ENCODE assay signal across 8 mouse cellular contexts in genomic region chr13:23581408-23582218, GRCm38 (mm10). TPM values are rescaled to one million over a fixed set of nuclear protein-coding genes. Genes with fewer than 3 reads are reported as not detected.
DNase-seq lines count a peak whose midpoint lies in the region; ATAC-seq and TF ChIP-seq lines count a peak whose summit lies in the region.

Gene Hist1h4d (plus strand): TSS chr13:23581598.

- no peaks in the 10 kb centered on the region for H3K9me3 ChIP-seq in MEL (replicated peaks; ENCODE audit: insufficient read depth, low read length)
- no peaks in the 10 kb centered on the region for H3K9me3 ChIP-seq in lung, postnatal 0 days (ENCODE audit: low read length)

- H3K9ac ChIP-seq in MEL (ENCODE audit: control insufficient read depth, low read depth, low read length, poor library complexity, severe bottlenecking): peak within 1 kb of the TSS; percentile 80
- peak within 1 kb of the TSS; percentile 52 for H3K9ac ChIP-seq in lung, postnatal 0 days (replicated peaks; ENCODE audit: low read depth)

- TF ChIP-seq CTCF in MEL (IDR thresholded peaks at IDR 0.05 in 2 of 3, conservative IDR thresholded peaks at IDR 0.05 in 1 of 3; ENCODE audit: control insufficient read depth in 1 of 3, insufficient read depth in 1 of 3, low read depth in 2 of 3, low read length in 3 of 3, poor library complexity in 1 of 3, severe bottlenecking in 1 of 3): no peak
- no peak for TF ChIP-seq CTCF in lung, postnatal 0 days (IDR thresholded peaks at IDR 0.05)

- peak; percentile 81 to 83 for ATAC-seq in hematopoietic stem cell, adult 5-6 weeks (replicated peaks in 1 of 2; ENCODE audit: insufficient read depth in 1 of 2, low FRiP score in 2 of 2, low TSS enrichment in 1 of 2, low read depth in 1 of 2, poor library complexity in 2 of 2, severe bottlenecking in 2 of 2)
- peak; percentile 87 for ATAC-seq in lung, postnatal 0 days

- WGBS in lung, postnatal 0 days: under 1% methylated on average over 39 of the region's 43 CpGs

- H3K36me3 ChIP-seq in MEL (ENCODE audit: control insufficient read depth in 1 of 2, insufficient read depth in 2 of 2, low read length in 2 of 2): peaks cover 0 to 47% of the 10 kb centered on the region in 2 experiments; a peak in 2 of 4 replicates
- no peaks in the 10 kb centered on the region for H3K36me3 ChIP-seq in lung, postnatal 0 days (ENCODE audit: insufficient read depth, low read length)

- no peaks in the 10 kb centered on the region for H3K27me3 ChIP-seq in MEL (ENCODE audit: control insufficient read depth in 1 of 2, insufficient read depth in 2 of 2, low read length in 2 of 2)
- H3K27me3 ChIP-seq in lung, postnatal 0 days (replicated peaks; ENCODE audit: insufficient read depth, low read length): no peaks in the 10 kb centered on the region

- peak; percentile 99 to 100 for TF ChIP-seq POLR2A in MEL (IDR thresholded peaks at IDR 0.05; ENCODE audit: control insufficient read depth in 1 of 2, insufficient read depth in 1 of 2, low read depth in 1 of 2, low read length in 2 of 2, poor library complexity in 1 of 2)

- H3K4me3 ChIP-seq in MEL (ENCODE audit: control insufficient read depth in 1 of 2, insufficient read depth in 1 of 2, low read depth in 2 of 2, low read length in 2 of 2): peak within 1 kb of the TSS in 1 of 2 experiments; percentile 21; a peak in 1 of 4 replicates
- H3K4me3 ChIP-seq in lung, postnatal 0 days (ENCODE audit: low read depth, low read length): peak within 1 kb of the TSS; percentile 38

- H3K4me2 ChIP-seq in lung, postnatal 0 days (replicated peaks; ENCODE audit: low read depth, low read length): peak within 1 kb of the TSS; percentile 53

- peak; percentile 97 for DNase-seq in MEL (ENCODE audit: low read depth, low spot score)
- peak; percentile 96 for DNase-seq in cerebellum, adult 8-10 months
- peak; percentile 97 for DNase-seq in forelimb bud, embryonic 11.5 days (ENCODE audit: low read depth, low spot score)
- peak; percentile 97 for DNase-seq in layer of hippocampus, adult 9-11 months
- DNase-seq in lung, postnatal 0 days (ENCODE audit: low spot score): peak; percentile 98
- DNase-seq in ovary, postnatal 14 days (ENCODE audit: low spot score): peak; percentile 99
- DNase-seq in thymus, postnatal 14 days: peak; percentile 97

- peak within 1 kb of the TSS; percentile 84 for H3K27ac ChIP-seq in MEL (ENCODE audit: control insufficient read depth, low read depth, low read length)
- peak within 1 kb of the TSS; percentile 71 for H3K27ac ChIP-seq in lung, postnatal 0 days (ENCODE audit: low read length)

- TF ChIP-seq EP300 in MEL (IDR thresholded peaks at IDR 0.05; ENCODE audit: low read depth in 1 of 2, low read length in 2 of 2): no peak
- TF ChIP-seq EP300 in lung, postnatal 0 days (IDR thresholded peaks at IDR 0.05): peak; percentile 97

- no peak for TF ChIP-seq RAD21 in MEL (IDR thresholded peaks at IDR 0.05; ENCODE audit: low read depth, low read length)

- peaks cover under 1% of the 10 kb centered on the region; the same call in 1 of the 2 replicates for H3K79me2 ChIP-seq in MEL (ENCODE audit: control insufficient read depth, insufficient read depth, low read length, poor library complexity)

- H3K4me1 ChIP-seq in MEL (ENCODE audit: control insufficient read depth in 1 of 2, insufficient read depth in 2 of 2, low read length in 2 of 2): peaks cover 0 to 10% of the 10 kb centered on the region in 2 experiments; a peak in 2 of 4 replicates
- H3K4me1 ChIP-seq in lung, postnatal 0 days (ENCODE audit: insufficient read depth, low read depth, low read length): peaks cover 8% of the 10 kb centered on the region

TF ChIP-seq in MEL, 35 proteins besides CTCF, POLR2A, EP300 and RAD21:
- peak; percentile 98 for TF ChIP-seq UBTF (IDR thresholded peaks at IDR 0.05; ENCODE audit: borderline replicate concordance, insufficient read depth, low read depth, low read length)
- peak; percentile 99 for TF ChIP-seq POLR2AphosphoS5 (IDR thresholded peaks at IDR 0.05; ENCODE audit: borderline replicate concordance, low read depth, low read length)
- TF ChIP-seq TAL1 (IDR thresholded peaks at IDR 0.05; ENCODE audit: low read length): 0 out of 2 replicates have a peak, but pooled peaks have one; percentile 4
- no peak for TF ChIP-seq USF1 (IDR thresholded peaks at IDR 0.05; ENCODE audit: low read depth, low read length)
- TF ChIP-seq TBP (IDR thresholded peaks at IDR 0.05; ENCODE audit: low read depth, low read length): peak; percentile 99
- TF ChIP-seq MXI1 (IDR thresholded peaks at IDR 0.05; ENCODE audit: low read depth, low read length): no peak

RNA-seq across cellular contexts. Expression of gene Hist1h4d, which starts in this region (rescaled TPM):
- total RNA-seq in MEL (2012; rRNA removed): 1,889 and 1,922 TPM in 2 replicates
- 10 to 100 TPM in 1 of 2 experiments, not detected in 1; 11.7 TPM for polyA plus RNA-seq in MEL (2012; ENCODE audit: insufficient read depth in 1 of 2, insufficient read length in 2 of 2, low read depth in 1 of 2, low replicate concordance in 2 of 2, missing spikeins in 1 of 2)
- total RNA-seq in hematopoietic stem cell, adult 5-6 weeks (2017): 639 and 801 TPM in 2 replicates
- polyA plus RNA-seq in lung, postnatal 0 days (2015; fragmentation: Nextera tagmentation; extraction: Ambion mirVana): 31.4 and 36.9 TPM in 2 replicates
